Mouse (Mus musculus) myocyte (in vitro differentiated cells): Measurements from ENCODE around the gene Fndc11.

Source experiments
- CEBPB ChIP-seq: IDR thresholded peaks from 2 replicates; pipeline ENCODE4 v1.6.1; 2011; ENCODE audit warnings: mild to moderate bottlenecking, moderate library complexity; ENCODE audit not compliant: poor library complexity, insufficient read depth, severe bottlenecking
- E2F4 ChIP-seq: IDR thresholded peaks from one replicate; pipeline ENCODE4 v1.6.1; 2011; ENCODE audit warnings: mild to moderate bottlenecking, control low read depth, moderate library complexity; ENCODE audit not compliant: insufficient read depth
- MAX ChIP-seq: IDR thresholded peaks from one replicate; pipeline ENCODE4 v1.6.1; 2011; ENCODE audit warnings: low read depth, mild to moderate bottlenecking, control low read depth
- MYOD1 ChIP-seq, 3 experiments: IDR thresholded peaks; one replicate each; pipeline ENCODE4 v1.6.1; 2011; ENCODE audit warnings: control low read depth in 2 of 3, low read depth in 2 of 3, mild to moderate bottlenecking in 2 of 3, moderate library complexity in 1 of 3; ENCODE audit not compliant: insufficient read length in 2 of 3, control insufficient read depth in 1 of 3
- MYOG ChIP-seq, 3 experiments: IDR thresholded peaks; one replicate each; pipeline ENCODE4 v1.6.1; 2011; ENCODE audit warnings: control low read depth in 2 of 3, low read depth in 2 of 3, mild to moderate bottlenecking in 2 of 3; ENCODE audit not compliant: insufficient read length in 2 of 3, control insufficient read depth in 1 of 3, insufficient read depth in 1 of 3
- POLR2A ChIP-seq: IDR thresholded peaks from one replicate; pipeline ENCODE4 v1.6.1; 2011; ENCODE audit warnings: low read depth, mild to moderate bottlenecking, control low read depth, moderate library complexity; ENCODE audit not compliant: insufficient read length
- POLR2AphosphoS2 ChIP-seq: IDR thresholded peaks from one replicate; pipeline ENCODE4 v1.6.1; 2011; ENCODE audit warnings: low read depth, control low read depth; ENCODE audit not compliant: insufficient read length
- REST ChIP-seq: IDR thresholded peaks from one replicate; pipeline ENCODE4 v1.6.1; 2011; ENCODE audit warnings: mild to moderate bottlenecking, control low read depth, moderate library complexity; ENCODE audit not compliant: insufficient read depth, insufficient read length
- SRF ChIP-seq: IDR thresholded peaks from one replicate; pipeline ENCODE4 v1.6.1; 2011; ENCODE audit warnings: low read depth; ENCODE audit not compliant: control insufficient read depth, insufficient read length
- TCF12 ChIP-seq: IDR thresholded peaks from one replicate; pipeline ENCODE4 v1.6.1; 2011; ENCODE audit warnings: mild to moderate bottlenecking, control low read depth; ENCODE audit not compliant: poor library complexity, insufficient read depth, severe bottlenecking
- TCF3 ChIP-seq: IDR thresholded peaks from one replicate; pipeline ENCODE4 v1.6.1; 2011; ENCODE audit warnings: low read depth, control low read depth; ENCODE audit not compliant: insufficient read length
- USF1 ChIP-seq: IDR thresholded peaks from one replicate; pipeline ENCODE4 v1.6.1; 2011; ENCODE audit warnings: low read depth, mild to moderate bottlenecking, control low read depth, moderate library complexity

- TF ChIP-seq TCF12, result no peak
- no peak for TF ChIP-seq MYOG (IDR thresholded peaks at IDR 0.05; ENCODE audit: control insufficient read depth in 1 of 3, insufficient read depth in 1 of 3, insufficient read length in 2 of 3, low read depth in 2 of 3)
- no peak for TF ChIP-seq POLR2A
- TF ChIP-seq MAX, result no peak
- no peak for TF ChIP-seq MYOD1 (IDR thresholded peaks at IDR 0.05; ENCODE audit: control insufficient read depth in 1 of 3, insufficient read length in 2 of 3, low read depth in 2 of 3)
- TF ChIP-seq POLR2AphosphoS2, result no peak
- TF ChIP-seq E2F4, result no peak
- no peak for TF ChIP-seq USF1
- TF ChIP-seq CEBPB, result no peak
- no peak for TF ChIP-seq TCF3
- TF ChIP-seq SRF, result no peak
- TF ChIP-seq REST, result no peak
Observed at GRCm38 (mm10) chr2:181216037-181216436, 3.8 kb upstream of the Fndc11 start.
